ENCODE assay signal across 8 mouse cellular contexts in genomic region chr8:70234080-70234780, GRCm38 (mm10). TPM values are rescaled to one million over a fixed set of nuclear protein-coding genes. Genes with fewer than 3 reads are reported as not detected.
DNase-seq lines count a peak whose midpoint lies in the region; ATAC-seq and TF ChIP-seq lines count a peak whose summit lies in the region.

Gene Sugp2, plus strand, starts transcription at chr8:70234226.
Gene Armc6, minus strand, starts transcription at chr8:70234466.

- peak; percentile 94 for DNase-seq in gastrocnemius, postnatal 10 days
- DNase-seq in induced T-regulatory cell, adult 2 months (ENCODE audit: low read depth): peak; percentile 99
- DNase-seq in left cerebral cortex, adult 9 months (ENCODE audit: low spot score in 2 of 2): peak; percentile 90 to 96
- peak; percentile 94 for DNase-seq in right cerebral cortex, postnatal 14 days
- DNase-seq in urinary bladder, postnatal 36 days (ENCODE audit: low spot score in 2 of 2): peak; percentile 89 to 94

- TF ChIP-seq POLR2A in cortical plate, adult 2 months (IDR thresholded peaks at IDR 0.05; ENCODE audit: extremely low read depth, insufficient read depth, low read length): peak; percentile 68; the same call in 1 of the 2 replicates

- peak within 1 kb of the TSS; percentile 97 for H3K27ac ChIP-seq in cortical plate, adult 2 months (ENCODE audit: insufficient read depth, low read length)

- H3K4me3 ChIP-seq in cortical plate, adult 2 months (ENCODE audit: insufficient read depth, low read length): peak within 1 kb of the TSS; percentile 56

- peak; percentile 89 for ATAC-seq in activated CD4-positive, CD25-positive, alpha-beta regulatory T cell, adult 4 months
- peak; percentile 87 for ATAC-seq in megakaryocyte progenitor cell, adult 5-6 weeks (replicated peaks; ENCODE audit: poor library complexity)

- peaks cover 4% of the 10 kb centered on the region; the same call in 1 of the 2 replicates for H3K4me1 ChIP-seq in cortical plate, adult 2 months (ENCODE audit: control insufficient read depth, insufficient read depth, low read length)

- TF ChIP-seq CTCF in cortical plate, adult 2 months (IDR thresholded peaks at IDR 0.05; ENCODE audit: extremely low read depth, insufficient read depth, low read length): no peak

RNA-seq across cellular contexts. Expression of gene Sugp2, which starts in this region (rescaled TPM):
- 10 to 100 TPM; 18.7 to 23.3 TPM for polyA plus RNA-seq in activated CD4-positive, CD25-positive, alpha-beta regulatory T cell, adult 4 months (2017; shearing (Covaris generic))
- 105 and 121 TPM in 2 replicates for polyA plus RNA-seq in cortical plate, adult 2 months (2012; rRNA removed)
- 10 to 100 TPM; 43.8 to 49.7 TPM for total RNA-seq in gastrocnemius, postnatal 10 days (2021)
- 32.2 and 53.8 TPM in 2 replicates for total RNA-seq in megakaryocyte progenitor cell, adult 5-6 weeks (2015)
- 44.2 and 45.7 TPM in 2 replicates for total RNA-seq in megakaryocyte progenitor cell, adult 5-6 weeks (2017)

RNA-seq across cellular contexts. Expression of gene Armc6, which starts in this region (rescaled TPM):
- 1 to 10 TPM; 6.6 to 7.6 TPM for polyA plus RNA-seq in activated CD4-positive, CD25-positive, alpha-beta regulatory T cell, adult 4 months (2017; shearing (Covaris generic))
- 55.9 and 58.0 TPM in 2 replicates for polyA plus RNA-seq in cortical plate, adult 2 months (2012; rRNA removed)
- 10 to 100 TPM; 11.9 to 12.9 TPM for total RNA-seq in gastrocnemius, postnatal 10 days (2021)
- 7.1 and 9.2 TPM in 2 replicates for total RNA-seq in megakaryocyte progenitor cell, adult 5-6 weeks (2015)
- total RNA-seq in megakaryocyte progenitor cell, adult 5-6 weeks (2017): 3.2 and 5.3 TPM in 2 replicates

Comparison
In these comparisons a context has a peak if more than half of its experiments do, and no peak if none do; other contexts are left out.
1. Peak in every context shown above with its lines: DNase-seq, ATAC-seq, H3K4me3 ChIP-seq and H3K27ac ChIP-seq.